Mouse (Mus musculus): ENCODE results near the gene Pdia3.

DNA sequence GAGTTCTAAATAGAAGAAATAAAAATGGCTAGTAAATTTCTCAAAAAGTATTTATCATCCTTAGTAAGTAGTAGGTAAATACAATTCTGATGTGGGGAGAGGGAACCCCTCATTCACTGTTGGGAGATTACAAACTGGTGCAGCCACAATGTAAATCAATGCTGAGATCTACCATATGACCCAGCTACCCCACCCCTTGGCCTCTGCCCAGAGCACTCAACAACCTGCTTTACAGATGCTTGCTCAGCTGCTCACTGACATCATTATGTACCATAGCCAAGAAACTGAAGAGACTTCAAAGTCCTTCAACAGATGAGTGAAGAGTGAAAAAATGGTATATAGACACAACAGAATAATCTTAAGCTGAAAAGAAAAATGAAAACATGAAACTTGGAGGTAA lies 10.3 kb upstream of the Pdia3 start:
- TF ChIP-seq GATA1 (IDR thresholded peaks at IDR 0.05; ENCODE audit: borderline replicate concordance, low read length) (no peak), FLI1 (IDR thresholded peaks at IDR 0.05; ENCODE audit: low read length) (no peak)
